Mouse (Mus musculus): ENCODE measurements around the gene Mst1r. TPM values are rescaled to one million over a fixed set of nuclear protein-coding genes. Genes with fewer than 3 reads are reported as not detected.

Mst1r gene
- total and polyA plus RNA-seq, 3 experiments = not detected

DNA sequence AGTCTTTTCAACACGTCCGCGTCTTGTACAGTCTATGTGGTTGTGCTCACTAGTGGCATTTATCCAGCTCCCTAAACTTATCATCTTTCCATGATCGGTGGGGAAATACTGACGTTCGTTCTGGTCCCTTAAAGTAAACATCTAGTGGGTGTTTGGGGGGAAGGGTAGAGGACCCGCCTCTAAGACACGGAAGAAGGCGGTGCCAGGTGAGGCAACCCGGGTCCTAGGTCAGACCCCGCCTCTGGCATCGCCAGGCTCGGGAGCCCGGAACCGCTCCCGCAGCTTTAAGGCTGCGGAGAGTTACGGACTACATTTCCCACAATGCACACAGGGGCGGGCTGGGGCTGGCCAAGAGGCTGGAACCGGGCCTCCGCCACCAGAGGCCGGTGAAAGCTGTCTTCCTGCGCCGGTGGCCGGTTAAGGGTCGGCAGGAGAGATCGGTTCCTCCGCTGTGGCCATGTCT lies 18.8 kb upstream of the Mst1r start, which contains the start of gene Mon1a:
Gene Mon1a (plus strand): TSS at position 348 of the 463 bp plus-strand sequence.
- peak within 1 kb of the TSS; percentile 86 to 91 (median 88) for H3K4me3 ChIP-seq (replicated peaks in 1 of 3; ENCODE audit: low read depth in 2 of 3, low read length in 2 of 3, poor library complexity in 1 of 3)
- peaks cover 0 to 19% of the 10 kb centered on the region in 2 experiments; a peak in 2 of 4 replicates for H3K4me1 ChIP-seq (ENCODE audit: control insufficient read depth in 1 of 2, insufficient read depth in 2 of 2)
- no peak; the same call in 1 of the 2 replicates for TF ChIP-seq IRF4 (IDR thresholded peaks at IDR 0.05; ENCODE audit: low read depth, low read length)
- TF ChIP-seq ZKSCAN1 (IDR thresholded peaks at IDR 0.05; ENCODE audit: borderline replicate concordance, low read depth, low read length) = no peak
- peak; percentile 65 for TF ChIP-seq MEF2A (IDR thresholded peaks at IDR 0.05; ENCODE audit: borderline replicate concordance, low read depth, low read length)
- no peak for TF ChIP-seq ZNF384 (IDR thresholded peaks at IDR 0.05; ENCODE audit: low read depth, low read length)
- TF ChIP-seq CHD1 (IDR thresholded peaks at IDR 0.05; ENCODE audit: low read depth, low read length) = no peak
- no peak for TF ChIP-seq RCOR1 (conservative IDR thresholded peaks at IDR 0.05; ENCODE audit: low read depth, low read length)
- TF ChIP-seq ZMIZ1 (IDR thresholded peaks at IDR 0.05; ENCODE audit: low read depth, low read length) = no peak
- 0 out of 2 replicates have a peak, but pooled peaks have one; percentile 47 for TF ChIP-seq UBTF (IDR thresholded peaks at IDR 0.05; ENCODE audit: low read depth, low read length)
- no peak for TF ChIP-seq MYC (IDR thresholded peaks at IDR 0.05; ENCODE audit: low read depth, low read length)
- TF ChIP-seq MAX (IDR thresholded peaks at IDR 0.05; ENCODE audit: low read length) = no peak
- TF ChIP-seq NRF1 (IDR thresholded peaks at IDR 0.05; ENCODE audit: low read depth, low read length) = peak; percentile 57
- TF ChIP-seq TCF12 (IDR thresholded peaks at IDR 0.05; ENCODE audit: low read depth, low read length) = no peak
- no peak for TF ChIP-seq USF1 (IDR thresholded peaks at IDR 0.05; ENCODE audit: low read depth, low read length)
- TF ChIP-seq POLR2AphosphoS2 (IDR thresholded peaks at IDR 0.05; ENCODE audit: low read depth, low read length) = 0 out of 2 replicates have a peak, but pooled peaks have one; percentile 43
- TF ChIP-seq NELFE (IDR thresholded peaks at IDR 0.05; ENCODE audit: low read depth, low read length) = no peak
- peak; percentile 77 for TF ChIP-seq CHD2 (IDR thresholded peaks at IDR 0.05; ENCODE audit: low read length)
- no peak for TF ChIP-seq RAD21 (IDR thresholded peaks at IDR 0.05; ENCODE audit: low read depth, low read length)
- TF ChIP-seq KAT2A (IDR thresholded peaks at IDR 0.05; ENCODE audit: insufficient replicate concordance, low read length) = peak; percentile 92; the same call in 1 of the 2 replicates
- TF ChIP-seq GABPA (IDR thresholded peaks at IDR 0.05; ENCODE audit: insufficient replicate concordance, low read depth, low read length) = peak; percentile 44; the same call in 1 of the 2 replicates
- peak; percentile 97 for TF ChIP-seq SIN3A (IDR thresholded peaks at IDR 0.05; ENCODE audit: low read length)
- peak; percentile 87 for TF ChIP-seq MAZ (IDR thresholded peaks at IDR 0.05; ENCODE audit: low read depth, low read length)
- peak; percentile 98 for TF ChIP-seq HCFC1 (IDR thresholded peaks at IDR 0.05; ENCODE audit: low read depth, low read length)
- TF ChIP-seq ZC3H11A (IDR thresholded peaks at IDR 0.05; ENCODE audit: low read depth, low read length) = no peak
- no peak for TF ChIP-seq MAFK (IDR thresholded peaks at IDR 0.05; ENCODE audit: insufficient replicate concordance, low read length)
- TF ChIP-seq POLR2A (IDR thresholded peaks at IDR 0.05; ENCODE audit: low read depth, low read length) = peak; percentile 80
- TF ChIP-seq JUN (IDR thresholded peaks at IDR 0.05; ENCODE audit: insufficient read depth, low read depth, low read length) = no peak
- peak; percentile 98 for TF ChIP-seq ELF1 (IDR thresholded peaks at IDR 0.05; ENCODE audit: low read depth, low read length)
- no peak for TF ChIP-seq JUND (conservative IDR thresholded peaks at IDR 0.05; ENCODE audit: low read depth, low read length)
- peaks cover 18% of the 10 kb centered on the region for H3K27me3 ChIP-seq (replicated peaks)
- H3K9me3 ChIP-seq (replicated peaks; ENCODE audit: low read length) = no peaks in the 10 kb centered on the region
- DNase-seq (ENCODE audit: extremely low read depth) = peak; percentile 93
- H3K9ac ChIP-seq (ENCODE audit: insufficient read depth, low read depth) = peak within 1 kb of the TSS; percentile 74
- H3K36me3 ChIP-seq (replicated peaks in 1 of 2; ENCODE audit: control insufficient read depth in 1 of 2, insufficient read depth in 1 of 2, low read length in 1 of 2) = peaks cover 0 to 15% of the 10 kb centered on the region in 2 experiments
- in situ Hi-C loops (cut with MboI; ENCODE audit: low pct_ligation_motif_present, low pct_unique_long_range_greater_than_20kb, low sequenced_read_pairs) (no loop called here), dilution Hi-C loops (cut with MboI; ENCODE audit: extremely low pct_ligation_motif_present, extremely low pct_unique_long_range_greater_than_20kb, low sequenced_read_pairs) (no loop called here)
- H3K4me2 ChIP-seq (ENCODE audit: insufficient read depth, low read depth, poor library complexity, severe bottlenecking) = peak within 1 kb of the TSS; percentile 85
- no peak within 1 kb of the TSS for H3K27ac ChIP-seq (ENCODE audit: insufficient read depth, low read depth)
- 0 out of 2 replicates have a peak, but pooled peaks cover 2% of the 10 kb centered on the region for H3K79me2 ChIP-seq (replicated peaks; ENCODE audit: control insufficient read depth, extremely low read depth, insufficient read depth, poor library complexity, severe bottlenecking)
